Mouse (Mus musculus): ENCODE data around the gene Mup7.
"Not testable (repeated sequence)": the region's sequence is repeated elsewhere in the genome, so short reads cannot be mapped to it uniquely, and the experiment has no call there.

Mup7 gene

DNA sequence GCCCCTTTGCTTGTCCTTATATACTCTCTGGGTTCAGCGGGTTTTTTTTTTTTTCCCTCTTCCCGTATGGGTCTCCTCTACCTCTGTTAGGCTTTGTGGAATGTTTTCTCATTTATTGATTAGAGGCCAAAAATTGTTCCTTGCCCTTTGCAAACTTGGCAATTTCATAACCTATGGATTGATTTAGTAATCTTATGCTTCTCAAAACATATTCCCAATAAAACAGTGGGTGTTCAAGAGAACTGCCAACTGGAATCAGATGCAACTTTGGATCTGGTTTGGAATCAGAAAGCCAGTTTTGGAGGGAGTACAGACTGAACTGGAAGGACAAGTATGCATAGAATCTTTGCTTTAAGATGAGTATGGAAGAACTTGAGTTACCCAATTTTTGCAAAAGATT, at the start of gene Mup7:
TSS of gene Mup7 (minus strand) at position 101 of the 400 bp plus-strand sequence.
- not testable (repeated sequence) for DNase-seq (ENCODE audit: low read depth)

DNA sequence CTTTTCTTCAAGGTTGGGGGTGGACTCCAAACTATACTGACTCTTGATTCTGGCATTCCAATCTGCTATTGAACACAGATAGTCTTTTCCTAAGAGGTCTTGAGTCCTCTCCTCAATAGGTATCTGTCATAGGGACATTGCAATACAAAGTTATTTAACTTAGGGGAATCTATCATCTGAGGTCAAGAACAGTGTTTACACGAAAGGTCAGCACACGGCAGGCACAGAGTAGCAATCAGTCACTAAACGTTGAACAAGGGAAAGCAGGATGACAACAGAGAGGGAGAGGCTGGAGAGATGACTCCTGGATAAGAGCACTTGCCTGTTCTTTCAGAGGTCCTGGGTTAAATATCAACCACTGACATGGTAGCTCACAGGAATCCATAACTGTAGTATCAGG, 9.6 kb upstream of the Mup7 start:
- not testable (repeated sequence) for DNase-seq (ENCODE audit: low read depth)

DNA sequence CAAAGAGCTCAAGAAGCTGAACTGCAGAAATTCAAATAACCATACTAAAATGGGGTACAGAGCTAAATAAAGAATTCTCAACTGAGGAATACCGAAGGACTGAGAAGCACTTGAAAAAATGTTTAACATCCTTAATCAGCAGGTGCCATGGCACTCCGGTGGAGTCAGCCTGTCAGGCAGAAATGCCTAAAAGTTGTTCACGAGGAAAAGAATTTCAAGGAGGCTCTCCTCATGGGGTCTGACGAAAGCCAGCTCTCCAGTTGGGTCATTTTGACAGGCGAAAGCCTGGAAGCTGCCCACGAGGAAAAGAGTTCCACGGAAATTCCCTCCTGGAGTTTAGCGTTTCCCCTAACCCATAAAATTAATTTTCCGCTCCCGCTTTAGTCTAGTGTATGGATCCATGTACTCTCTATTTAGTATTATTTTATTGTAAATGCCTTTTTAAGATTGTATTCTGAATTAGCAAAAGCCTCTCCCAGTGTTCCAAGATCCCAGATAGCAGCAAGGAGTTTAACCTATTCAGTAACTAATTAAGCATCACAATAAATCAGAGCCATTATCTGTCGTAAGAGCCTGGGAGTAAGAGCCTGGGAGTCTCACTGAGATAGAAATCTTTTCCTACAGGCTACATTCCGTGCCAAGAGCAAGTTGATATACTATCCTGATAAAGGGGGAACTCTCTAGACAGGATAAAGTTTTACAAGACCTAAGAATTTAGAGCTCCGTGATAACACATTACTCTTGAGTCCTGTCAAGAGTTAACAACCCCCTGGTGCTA, 40.8 kb downstream of the Mup7 start:
- DNase-seq (ENCODE audit: low read depth): not testable (repeated sequence)

DNA sequence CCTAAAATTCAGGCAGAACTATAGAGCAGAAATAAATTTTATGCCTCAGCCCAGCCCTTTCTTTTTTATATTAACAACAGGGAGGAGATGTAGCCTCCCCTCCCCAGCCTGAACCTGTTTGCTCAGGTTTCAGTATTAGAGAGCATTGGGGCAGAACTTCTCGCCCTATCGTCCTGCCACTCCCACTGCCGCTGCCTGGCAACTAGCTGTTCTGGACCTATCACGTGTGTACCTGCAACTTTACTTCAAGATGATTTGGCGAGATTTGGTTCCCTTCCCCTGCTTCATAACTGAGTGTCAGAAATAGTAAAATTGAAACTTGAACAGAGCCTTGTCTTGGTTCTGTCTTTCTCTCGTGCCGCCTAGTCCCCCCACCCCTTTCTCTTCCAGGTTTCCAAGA, 50.1 kb downstream of the Mup7 start:
- not testable (repeated sequence) for DNase-seq (ENCODE audit: low read depth)

Measured in naive thymus-derived CD4-positive, alpha-beta T cell, adult 2 months (primary cell).